Mouse (Mus musculus) forebrain, embryonic 16.5 days (tissue): ENCODE measurements around the gene Larp1b. TPM values are rescaled to one million over a fixed set of nuclear protein-coding genes. Genes with fewer than 3 reads are reported as not detected.

Source experiments
- ATAC-seq: fragments of 200-750 bp; cut with Nextera tagmentation; 2 replicates; pipeline ENCODE4 v1.8.0; 2017; ENCODE audit warnings: mild to moderate bottlenecking, moderate library complexity
- H3K27ac ChIP-seq: fragments of 300-500 bp; sonication (generic); 2 replicates; pipeline ENCODE4 v1.5.1; 2014; ENCODE audit warnings: low read length, control low read depth
- H3K27me3 ChIP-seq: fragments of 300-500 bp; sonication (generic); replicated peaks from 2 replicates; pipeline ENCODE4 v1.6.1; 2014; ENCODE audit warnings: low read length; ENCODE audit not compliant: control insufficient read depth, insufficient read depth
- H3K36me3 ChIP-seq: fragments of 300-500 bp; sonication (generic); 2 replicates; pipeline ENCODE4 v1.6.1; 2014; ENCODE audit not compliant: control insufficient read depth, insufficient read depth
- H3K4me1 ChIP-seq: fragments of 300-500 bp; sonication (generic); replicated peaks from 2 replicates; pipeline ENCODE4 v1.6.1; 2014; ENCODE audit warnings: low read length; ENCODE audit not compliant: control insufficient read depth, insufficient read depth
- H3K4me2 ChIP-seq: fragments of 300-500 bp; sonication (generic); 2 replicates; pipeline ENCODE4 v1.6.1; 2014; ENCODE audit warnings: mild to moderate bottlenecking, low read length, control low read depth
- H3K4me3 ChIP-seq: fragments of 300-500 bp; sonication (generic); replicated peaks from 2 replicates; pipeline ENCODE4 v1.5.1; 2014; ENCODE audit warnings: mild to moderate bottlenecking, low read length, control low read depth
- H3K9ac ChIP-seq: fragments of 300-500 bp; sonication (generic); replicated peaks from 2 replicates; pipeline ENCODE4 v1.6.1; 2014; ENCODE audit warnings: low read depth, low read length, control low read depth
- H3K9me3 ChIP-seq: fragments of 300-500 bp; sonication (generic); 2 replicates; pipeline ENCODE4 v1.6.1; 2016; ENCODE audit warnings: low read length; ENCODE audit not compliant: control insufficient read depth
- polyA plus RNA-seq: library from polyadenylated mRNA; unstranded; fragments of >200 nt; fragmentation: Nextera tagmentation; extraction: Ambion mirVana; gene quantifications from 2 replicates; pipeline ENCODE4 v1.2.1, GENCODE M21; 2015

The Larp1b gene
- polyA plus RNA-seq, 1 experiment from 2014 or later, result 3.3 TPM

DNA sequence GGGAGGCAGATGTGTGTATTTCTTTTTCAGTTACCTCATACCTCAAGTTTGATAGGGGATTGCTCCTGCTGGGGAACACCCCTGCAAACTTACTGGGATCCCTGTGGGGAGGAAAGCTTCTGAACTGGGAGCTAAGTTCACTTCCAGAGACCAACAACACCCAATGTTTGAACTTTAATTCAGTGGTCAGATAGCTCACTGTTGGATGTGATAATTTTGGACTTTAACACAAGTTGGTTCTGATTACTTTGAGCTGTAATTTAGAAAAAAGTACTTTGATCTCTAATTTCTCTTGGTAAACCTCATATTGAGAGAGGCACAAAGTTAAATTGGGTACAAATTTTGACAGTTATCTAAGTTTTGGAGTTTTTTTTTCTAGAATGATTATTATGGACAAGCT is 137.4 kb downstream of the Larp1b start:
- Histone ChIP-seq H3K4me1 (peaks cover 3% of the 10 kb centered on the region; the same call in 1 of the 2 replicates), H3K27me3 (no peaks in the 10 kb centered on the region), H3K9ac (no peak overlapping the region), H3K27ac (no peak overlapping the region), H3K9me3 (no peaks in the 10 kb centered on the region), H3K36me3 (no peaks in the 10 kb centered on the region), H3K4me3 (no peak overlapping the region), H3K4me2 (no peak overlapping the region)
- ATAC-seq, result no peak

Other genes starting within 250 kb of the Larp1b start
- gene Slc25a31, start 241.0 kb upstream of the Larp1b start, polyA plus RNA-seq, result 0.13 TPM in 1 of 2 replicates, not detected in the other
- 39.7 and 40.6 TPM in 2 replicates for gene Hspa4l, start 205.3 kb upstream of the Larp1b start, polyA plus RNA-seq
- gene Plk4, start 149.8 kb upstream of the Larp1b start, polyA plus RNA-seq, result 24.1 and 25.3 TPM in 2 replicates
- 26.2 and 30.0 TPM in 2 replicates for gene Mfsd8, start 102.9 kb upstream of the Larp1b start, polyA plus RNA-seq
- gene Abhd18, start 102.9 kb upstream of the Larp1b start, polyA plus RNA-seq, result 11.4 and 14.7 TPM in 2 replicates
- gene 1700034I23Rik, start 47.3 kb upstream of the Larp1b start, polyA plus RNA-seq, result 0.29 and 0.37 TPM in 2 replicates
- 29.1 and 31.6 TPM in 2 replicates for gene Pgrmc2, start 133.2 kb downstream of the Larp1b start, polyA plus RNA-seq